Mouse (Mus musculus) MN1 (cell line): ENCODE measurements around the gene Gstm1.
"Not testable (repeated sequence)": the region's sequence is repeated elsewhere in the genome, so short reads cannot be mapped to it uniquely, and the experiment has no call there.

ENCODE experiments used
- DNase-seq: peaks from one replicate; pipeline ENCODE4 v3.0.0-alpha.2; 2016; ENCODE audit warnings: low spot score

Gene Gstm1

GRCm38 (mm10) chr3:108017473-108018189, at the start of gene Gstm1:
Gene Gstm1 (minus strand): TSS chr3:108017973.
- peak; percentile 93 for DNase-seq

GRCm38 (mm10) chr3:108067370-108067934, 49.7 kb upstream of the Gstm1 start:
- DNase-seq = no peak

GRCm38 (mm10) chr3:108065551-108065950, 47.8 kb upstream of the Gstm1 start:
- no peak for DNase-seq

GRCm38 (mm10) chr3:108064672-108065071, 46.9 kb upstream of the Gstm1 start:
- DNase-seq = no peak

GRCm38 (mm10) chr3:108062648-108063047, 44.9 kb upstream of the Gstm1 start:
- DNase-seq = no peak

GRCm38 (mm10) chr3:108061420-108061819, 43.6 kb upstream of the Gstm1 start:
- DNase-seq = peak; percentile 82

- no peak for DNase-seq
Measured at GRCm38 (mm10) chr3:108050493-108050892, 32.7 kb upstream of the Gstm1 start.

- peak; percentile 55 for DNase-seq
Measured at GRCm38 (mm10) chr3:108048306-108048705, 30.5 kb upstream of the Gstm1 start.

- DNase-seq = peak; percentile 23
Measured at GRCm38 (mm10) chr3:108046944-108047655, 29.3 kb upstream of the Gstm1 start.

- DNase-seq = peak; percentile 93
Measured at GRCm38 (mm10) chr3:108044394-108045140, 26.8 kb upstream of the Gstm1 start, which contains the start of gene Gstm4. Gene Gstm4 (minus strand): TSS chr3:108044894.

- DNase-seq = no peak
Measured at GRCm38 (mm10) chr3:108033156-108033555, 15.4 kb upstream of the Gstm1 start.

- DNase-seq = no peak
Measured at GRCm38 (mm10) chr3:108032113-108032512, 14.3 kb upstream of the Gstm1 start.

- DNase-seq = no peak
Measured at GRCm38 (mm10) chr3:108028641-108029365, 11.0 kb upstream of the Gstm1 start.

- DNase-seq = no peak
Measured at GRCm38 (mm10) chr3:108026597-108026996, 8.8 kb upstream of the Gstm1 start.

GRCm38 (mm10) chr3:108026049-108026448, 8.3 kb upstream of the Gstm1 start:
- peak; percentile 20 for DNase-seq

- DNase-seq = no peak
Measured at GRCm38 (mm10) chr3:108025318-108025717, 7.5 kb upstream of the Gstm1 start.

GRCm38 (mm10) chr3:108022650-108023049, 4.9 kb upstream of the Gstm1 start:
- DNase-seq = no peak

- DNase-seq = not testable (repeated sequence)
Measured at GRCm38 (mm10) chr3:108020351-108021022, 2.7 kb upstream of the Gstm1 start.

GRCm38 (mm10) chr3:108019226-108019625, 1.5 kb upstream of the Gstm1 start:
- not testable (repeated sequence) for DNase-seq

- no peak for DNase-seq
Measured at GRCm38 (mm10) chr3:108018190-108018820, 532 bp upstream of the Gstm1 start.
